Comparison of ENCODE assay signal across 11 mouse cellular contexts in genomic region chr1:58954578-58955410, GRCm38 (mm10). TPM values are rescaled to one million over a fixed set of nuclear protein-coding genes. Genes with fewer than 3 reads are reported as not detected.
DNase-seq lines count a peak whose midpoint lies in the region; ATAC-seq and TF ChIP-seq lines count a peak whose summit lies in the region.
"Had no signal": no experiment of that assay in that cellular context is flagged by ENCODE, and none has a peak within 500 bp of the region (broad histone marks: within the 10 kb centered on the region; RNA-seq: fewer than 3 reads in every experiment).

No protein-coding gene starts in this region.

- H3K27ac ChIP-seq in heart, embryonic 12.5 days (ENCODE audit: poor library complexity, severe bottlenecking), result 0 out of 2 replicates have a peak overlapping the region, but pooled peaks have one; percentile 36
- H3K27ac ChIP-seq in MEL (ENCODE audit: control insufficient read depth, low read depth, low read length), result peak overlapping the region; percentile 75
- peak overlapping the region; percentile 97 for H3K27ac ChIP-seq in liver, embryonic 16.5 days (ENCODE audit: low read length)
- H3K27ac ChIP-seq: hindbrain, embryonic 15.5 days had no signal

- no peaks in the 10 kb centered on the region for H3K36me3 ChIP-seq in heart, embryonic 12.5 days
- H3K36me3 ChIP-seq in MEL (ENCODE audit: control insufficient read depth in 1 of 2, insufficient read depth in 2 of 2, low read length in 2 of 2), result peaks cover 0 to 34% of the 10 kb centered on the region in 2 experiments; a peak in 2 of 4 replicates
- H3K36me3 ChIP-seq in liver, embryonic 16.5 days (ENCODE audit: control insufficient read depth, insufficient read depth), result peaks cover 10% of the 10 kb centered on the region; the same call in 1 of the 2 replicates
- H3K36me3 ChIP-seq: hindbrain, embryonic 15.5 days had no signal

- H3K79me2 ChIP-seq in MEL (ENCODE audit: control insufficient read depth, insufficient read depth, low read length, poor library complexity), result peaks cover 26% of the 10 kb centered on the region

- intact Hi-C loops in heart, postnatal 25 days (cut with DNase I), result no loop called here

- H3K9me3 ChIP-seq in heart, embryonic 12.5 days (replicated peaks), result no peaks in the 10 kb centered on the region
- H3K9me3 ChIP-seq in MEL (replicated peaks; ENCODE audit: insufficient read depth, low read length), result no peaks in the 10 kb centered on the region
- H3K9me3 ChIP-seq in liver, embryonic 16.5 days (replicated peaks; ENCODE audit: control insufficient read depth, low read length), result no peaks in the 10 kb centered on the region
- H3K9me3 ChIP-seq: hindbrain, embryonic 15.5 days had no signal

- no peak overlapping the region for H3K9ac ChIP-seq in heart, embryonic 12.5 days
- peak overlapping the region; percentile 16 for H3K9ac ChIP-seq in MEL (ENCODE audit: control insufficient read depth, low read depth, low read length, poor library complexity, severe bottlenecking)
- H3K9ac ChIP-seq in liver, embryonic 16.5 days (ENCODE audit: low read depth, low read length), result peak overlapping the region; percentile 53
- H3K9ac ChIP-seq: hindbrain, embryonic 15.5 days had no signal

- H3K27me3 ChIP-seq in heart, embryonic 12.5 days (replicated peaks), result no peaks in the 10 kb centered on the region
- H3K27me3 ChIP-seq in MEL (ENCODE audit: control insufficient read depth in 1 of 2, insufficient read depth in 2 of 2, low read length in 2 of 2), result no peaks in the 10 kb centered on the region
- H3K27me3 ChIP-seq in liver, embryonic 16.5 days (ENCODE audit: control insufficient read depth, insufficient read depth, low read depth, low read length), result no peaks in the 10 kb centered on the region
- H3K27me3 ChIP-seq: hindbrain, embryonic 15.5 days had no signal

- no peak for TF ChIP-seq CTCF in MEL (IDR thresholded peaks at IDR 0.05 in 2 of 3, conservative IDR thresholded peaks at IDR 0.05 in 1 of 3; ENCODE audit: control insufficient read depth in 1 of 3, insufficient read depth in 1 of 3, low read depth in 2 of 3, low read length in 3 of 3, poor library complexity in 1 of 3, severe bottlenecking in 1 of 3)

- TF ChIP-seq POLR2A in MEL (IDR thresholded peaks at IDR 0.05; ENCODE audit: control insufficient read depth in 1 of 2, insufficient read depth in 1 of 2, low read depth in 1 of 2, low read length in 2 of 2, poor library complexity in 1 of 2), result no peak

- peaks cover 80% of the 10 kb centered on the region for H3K4me1 ChIP-seq in heart, embryonic 12.5 days (replicated peaks)
- peaks cover 18 to 23% of the 10 kb centered on the region in 2 experiments for H3K4me1 ChIP-seq in MEL (ENCODE audit: control insufficient read depth in 1 of 2, insufficient read depth in 2 of 2, low read length in 2 of 2)
- peaks cover 81% of the 10 kb centered on the region for H3K4me1 ChIP-seq in liver, embryonic 16.5 days (ENCODE audit: control insufficient read depth, low read depth, low read length)

- 62% methylated on average over 8 of the region's 8 CpGs for WGBS in heart, embryonic 12.5 days
- WGBS in liver, embryonic 16.5 days (ENCODE audit: insufficient replicate concordance), result 36% methylated on average over 8 of the region's 8 CpGs

- no peak overlapping the region for H3K4me3 ChIP-seq in heart, embryonic 12.5 days
- H3K4me3 ChIP-seq in MEL (ENCODE audit: control insufficient read depth in 1 of 2, insufficient read depth in 1 of 2, low read depth in 2 of 2, low read length in 2 of 2), result peak overlapping the region in 1 of 2 experiments; percentile 30; a peak in 2 of 4 replicates
- H3K4me3 ChIP-seq in liver, embryonic 16.5 days (ENCODE audit: low read depth, low read length), result peak overlapping the region; percentile 53
- H3K4me3 ChIP-seq: hindbrain, embryonic 15.5 days had no signal

- DNase-seq in heart, postnatal 25 days (ENCODE audit: low spot score), result no peak
- peak; percentile 60 for DNase-seq in MEL (ENCODE audit: low read depth, low spot score)
- DNase-seq in lung, postnatal 36 days, result no peak
- no peak for DNase-seq in lung, postnatal 10 days
- DNase-seq: cerebellum, adult 11 months; cerebellum, postnatal 36 days; lung, adult 18-20 months had no signal

- no peak overlapping the region for H3K4me2 ChIP-seq in heart, embryonic 12.5 days
- peak overlapping the region; percentile 60 for H3K4me2 ChIP-seq in liver, embryonic 16.5 days (ENCODE audit: low read depth, low read length)
- H3K4me2 ChIP-seq: hindbrain, embryonic 15.5 days had no signal

- no peak for TF ChIP-seq RAD21 in MEL (IDR thresholded peaks at IDR 0.05; ENCODE audit: low read depth, low read length)

- no peak for ATAC-seq in heart, embryonic 12.5 days (ENCODE audit: insufficient number of reproducible peaks, low FRiP score)
- ATAC-seq in erythroblast, adult 5-6 weeks (replicated peaks; ENCODE audit: low FRiP score, poor library complexity, severe bottlenecking), result peak; percentile 5
- no peak for ATAC-seq in liver, embryonic 16.5 days (ENCODE audit: low read depth)

- TF ChIP-seq EP300 in MEL (IDR thresholded peaks at IDR 0.05; ENCODE audit: low read depth in 1 of 2, low read length in 2 of 2), result peak; percentile 78 to 81

TF ChIP-seq in MEL, 35 proteins besides CTCF, POLR2A, EP300 and RAD21:
- TF ChIP-seq MAX (IDR thresholded peaks at IDR 0.05; ENCODE audit: low read length), result no peak
- no peak for TF ChIP-seq ZNF384 (IDR thresholded peaks at IDR 0.05; ENCODE audit: low read depth, low read length)
- no peak for TF ChIP-seq CHD2 (IDR thresholded peaks at IDR 0.05; ENCODE audit: low read length)
- TF ChIP-seq MYB (IDR thresholded peaks at IDR 0.05; ENCODE audit: low read depth, low read length), result no peak
- TF ChIP-seq RCOR1 (IDR thresholded peaks at IDR 0.05; ENCODE audit: low read depth, low read length), result no peak
- TF ChIP-seq TCF12 (IDR thresholded peaks at IDR 0.05; ENCODE audit: low read depth, low read length), result peak; percentile 47; the same call in 1 of the 2 replicates
- no peak for TF ChIP-seq MEF2A (IDR thresholded peaks at IDR 0.05; ENCODE audit: extremely low read depth, insufficient replicate concordance, low read depth, low read length, poor library complexity, severe bottlenecking)
- TF ChIP-seq ELF1 (IDR thresholded peaks at IDR 0.05; ENCODE audit: low read depth, low read length), result no peak
- no peak for TF ChIP-seq POLR2AphosphoS2 (IDR thresholded peaks at IDR 0.05; ENCODE audit: low read length)
- 0 out of 2 replicates have a peak, but pooled peaks have one; percentile 58 for TF ChIP-seq CHD1 (IDR thresholded peaks at IDR 0.05; ENCODE audit: low read depth, low read length)
- TF ChIP-seq UBTF (IDR thresholded peaks at IDR 0.05; ENCODE audit: borderline replicate concordance, insufficient read depth, low read depth, low read length), result no peak
- peak; percentile 78 for TF ChIP-seq GATA1 (IDR thresholded peaks at IDR 0.05; ENCODE audit: low read depth, low read length)
- no peak; the same call in 1 of the 2 replicates for TF ChIP-seq HCFC1 (IDR thresholded peaks at IDR 0.05; ENCODE audit: low read depth, low read length)
- TF ChIP-seq BHLHE40 (IDR thresholded peaks at IDR 0.05; ENCODE audit: borderline replicate concordance, low read depth, low read length), result no peak
- TF ChIP-seq ETS1 (IDR thresholded peaks at IDR 0.05; ENCODE audit: low read depth, low read length), result peak; percentile 82
- TF ChIP-seq TAL1 (IDR thresholded peaks at IDR 0.05; ENCODE audit: low read length), result peak; percentile 11; the same call in 1 of the 2 replicates
- TF ChIP-seq JUND (IDR thresholded peaks at IDR 0.05; ENCODE audit: low read depth, low read length), result no peak
- TF ChIP-seq MAFK (IDR thresholded peaks at IDR 0.05; ENCODE audit: borderline replicate concordance, low read depth, low read length), result no peak
- TF ChIP-seq SIN3A (IDR thresholded peaks at IDR 0.05; ENCODE audit: low read length), result peak; percentile 42
- no peak for TF ChIP-seq NRF1 (IDR thresholded peaks at IDR 0.05; ENCODE audit: insufficient read depth, low read depth, low read length, poor library complexity, severe bottlenecking)
- TF ChIP-seq ZKSCAN1 (IDR thresholded peaks at IDR 0.05; ENCODE audit: low read depth, low read length), result no peak
- TF ChIP-seq MAZ (IDR thresholded peaks at IDR 0.05; ENCODE audit: low read depth, low read length), result no peak
- peak; percentile 42 for TF ChIP-seq MXI1 (IDR thresholded peaks at IDR 0.05; ENCODE audit: low read depth, low read length)
- no peak for TF ChIP-seq GABPA (IDR thresholded peaks at IDR 0.05; ENCODE audit: low read depth, low read length)

RNA-seq across cellular contexts. Expression of gene Trak2, which starts 18.4 kb away (rescaled TPM):
- 44.7 and 47.8 TPM in 2 replicates for polyA plus RNA-seq in heart, embryonic 12.5 days (2016; fragmentation: Nextera tagmentation; extraction: Ambion mirVana)
- 100 to 1,000 TPM; 185 to 192 TPM for total RNA-seq in heart, postnatal 25 days (2021)
- 10.2 and 11.4 TPM in 2 replicates for total RNA-seq in MEL (2012; rRNA removed)
- polyA plus RNA-seq in MEL (2012; ENCODE audit: insufficient read depth in 1 of 2, insufficient read length in 2 of 2, low read depth in 1 of 2, low replicate concordance in 2 of 2, missing spikeins in 1 of 2), result 100 to 1,000 TPM in 1 of 2 experiments, 10 to 100 TPM in 1; 15.5 to 107 TPM
- total RNA-seq in erythroblast, adult 5-6 weeks (2015; ENCODE audit: low replicate concordance), result 1,139 and 1,320 TPM in 2 replicates
- 1,424 and 1,593 TPM in 2 replicates for total RNA-seq in erythroblast, adult 5-6 weeks (2017; ENCODE audit: low replicate concordance)
- 58.9 TPM in 2 replicates for polyA plus RNA-seq in liver, embryonic 16.5 days (2015; fragmentation: Nextera tagmentation; extraction: Ambion mirVana)

RNA-seq across cellular contexts. Expression of gene Stradb, which starts 18.5 kb away (rescaled TPM):
- polyA plus RNA-seq in heart, embryonic 12.5 days (2016; fragmentation: Nextera tagmentation; extraction: Ambion mirVana), result 23.1 and 25.5 TPM in 2 replicates
- total RNA-seq in heart, postnatal 25 days (2021), result 10 to 100 TPM; 55.0 to 57.1 TPM
- total RNA-seq in MEL (2012; rRNA removed), result 3.8 and 4.2 TPM in 2 replicates
- polyA plus RNA-seq in MEL (2012; ENCODE audit: insufficient read depth in 1 of 2, insufficient read length in 2 of 2, low read depth in 1 of 2, low replicate concordance in 2 of 2, missing spikeins in 1 of 2), result 10 to 100 TPM in 1 of 2 experiments, not detected in 1; 11.1 TPM
- total RNA-seq in erythroblast, adult 5-6 weeks (2015; ENCODE audit: low replicate concordance), result 256 and 272 TPM in 2 replicates
- 236 and 255 TPM in 2 replicates for total RNA-seq in erythroblast, adult 5-6 weeks (2017; ENCODE audit: low replicate concordance)
- 49.1 and 49.5 TPM in 2 replicates for polyA plus RNA-seq in liver, embryonic 16.5 days (2015; fragmentation: Nextera tagmentation; extraction: Ambion mirVana)

Comparison
In these comparisons a context has a peak if more than half of its experiments do, and no peak if none do; other contexts are left out.
1. H3K27ac ChIP-seq: peak in every context shown above with its lines; median percentile 97 in liver, embryonic 16.5 days; 75 in MEL; 36 in heart, embryonic 12.5 days.
2. RNA of gene Trak2, which starts 18.4 kb away (total RNA-seq): 1,139 to 1,593 TPM in erythroblast, adult 5-6 weeks and 185 to 192 TPM in heart, postnatal 25 days; 10.2 to 11.4 TPM in MEL; every median in the first group is over 10 times any median in the second.
3. RNA of gene Stradb, which starts 18.5 kb away (total RNA-seq): 236 to 272 TPM in erythroblast, adult 5-6 weeks and 55.0 to 57.1 TPM in heart, postnatal 25 days; 3.8 to 4.2 TPM in MEL; every median in the first group is over 10 times any median in the second.